ENCODE assay signal across 8 mouse cellular contexts in genomic region chr7:113767546-113767945, GRCm38 (mm10). TPM values are rescaled to one million over a fixed set of nuclear protein-coding genes. Genes with fewer than 3 reads are reported as not detected.
A peak's percentile ranks its signal among the peaks of the same experiment; 100 is the strongest.
DNase-seq lines count a peak whose midpoint lies in the region; ATAC-seq and TF ChIP-seq lines count a peak whose summit lies in the region.
"Had no signal": no experiment of that assay in that cellular context is flagged by ENCODE, and none has a peak within 500 bp of the region (broad histone marks: within the 10 kb centered on the region; RNA-seq: fewer than 3 reads in every experiment).

No protein-coding gene starts in this region.

- peak overlapping the region; percentile 15; the same call in 1 of the 2 replicates for H3K4me2 ChIP-seq in lung, embryonic 15.5 days
- H3K4me2 ChIP-seq in forebrain, postnatal 0 days (ENCODE audit: low read depth) = peak overlapping the region; percentile 99
- H3K4me2 ChIP-seq in hindbrain, embryonic 15.5 days = peak overlapping the region; percentile 98
- H3K4me2 ChIP-seq in stomach, embryonic 15.5 days = peak overlapping the region; percentile 94; the same call in 1 of the 2 replicates

- H3K27me3 ChIP-seq in lung, embryonic 15.5 days = peaks cover 41% of the 10 kb centered on the region
- peaks cover 21% of the 10 kb centered on the region; the same call in 1 of the 2 replicates for H3K27me3 ChIP-seq in forebrain, postnatal 0 days (ENCODE audit: insufficient read depth, low read length)
- H3K27me3 ChIP-seq in hindbrain, embryonic 15.5 days = peaks cover 15% of the 10 kb centered on the region; the same call in 1 of the 2 replicates
- peaks cover 27% of the 10 kb centered on the region for H3K27me3 ChIP-seq in stomach, embryonic 15.5 days (replicated peaks)

- 21% methylated on average over 6 of the region's 6 CpGs for WGBS in lung, embryonic 15.5 days
- WGBS in forebrain, postnatal 0 days = 22% methylated on average over 6 of the region's 6 CpGs
- WGBS in hindbrain, embryonic 15.5 days = 14% methylated on average over 6 of the region's 6 CpGs
- 33% methylated on average over 6 of the region's 6 CpGs for WGBS in stomach, embryonic 15.5 days

- H3K9me3 ChIP-seq in lung, embryonic 15.5 days = no peaks in the 10 kb centered on the region
- H3K9me3 ChIP-seq in forebrain, postnatal 0 days (ENCODE audit: low read length) = 0 out of 2 replicates have a peak, but pooled peaks cover 6% of the 10 kb centered on the region
- no peaks in the 10 kb centered on the region for H3K9me3 ChIP-seq in hindbrain, embryonic 15.5 days
- H3K9me3 ChIP-seq in stomach, embryonic 15.5 days = no peaks in the 10 kb centered on the region

- no peak for TF ChIP-seq CTCF in forebrain, postnatal 0 days (IDR thresholded peaks at IDR 0.05; ENCODE audit: low read depth)

- no peaks in the 10 kb centered on the region for H3K36me3 ChIP-seq in lung, embryonic 15.5 days
- no peaks in the 10 kb centered on the region for H3K36me3 ChIP-seq in forebrain, postnatal 0 days (ENCODE audit: insufficient read depth)
- no peaks in the 10 kb centered on the region for H3K36me3 ChIP-seq in hindbrain, embryonic 15.5 days
- no peaks in the 10 kb centered on the region for H3K36me3 ChIP-seq in stomach, embryonic 15.5 days

- H3K4me1 ChIP-seq in lung, embryonic 15.5 days = peaks cover 14% of the 10 kb centered on the region
- no peaks in the 10 kb centered on the region for H3K4me1 ChIP-seq in forebrain, postnatal 0 days (ENCODE audit: insufficient read depth)
- H3K4me1 ChIP-seq in hindbrain, embryonic 15.5 days (replicated peaks) = peaks cover 32% of the 10 kb centered on the region
- peaks cover 14% of the 10 kb centered on the region for H3K4me1 ChIP-seq in stomach, embryonic 15.5 days

- no peak for DNase-seq in lung, postnatal 14 days
- no peak for DNase-seq in forebrain, postnatal 0 days
- DNase-seq in c-Kit-positive CD71-positive TER-119-positive erythroid progenitor cells, embryonic 14.5 days (ENCODE audit: low spot score) = no peak
- no peak for DNase-seq in spleen, adult 12 weeks (ENCODE audit: low spot score)

- no peak overlapping the region for H3K27ac ChIP-seq in lung, embryonic 15.5 days
- H3K27ac ChIP-seq in forebrain, postnatal 0 days (ENCODE audit: low read depth, low read length) = no peak overlapping the region
- H3K27ac ChIP-seq in hindbrain, embryonic 15.5 days (replicated peaks) = 0 out of 2 replicates have a peak overlapping the region, but pooled peaks have one; percentile 7
- H3K27ac ChIP-seq in stomach, embryonic 15.5 days = no peak overlapping the region

- ATAC-seq in lung, embryonic 15.5 days (ENCODE audit: borderline replicate concordance, extremely low read depth, low FRiP score, low TSS enrichment) = no peak
- no peak for ATAC-seq in forebrain, postnatal 0 days
- ATAC-seq in hindbrain, embryonic 15.5 days (ENCODE audit: low FRiP score, low read depth) = no peak
- no peak for ATAC-seq in stomach, embryonic 15.5 days (ENCODE audit: insufficient read depth, low FRiP score, low read depth)

- H3K4me3 ChIP-seq in lung, embryonic 15.5 days = no peak overlapping the region
- H3K4me3 ChIP-seq in forebrain, postnatal 0 days (ENCODE audit: low read depth, low read length) = peak overlapping the region; percentile 57
- peak overlapping the region; percentile 55 for H3K4me3 ChIP-seq in hindbrain, embryonic 15.5 days
- H3K4me3 ChIP-seq in stomach, embryonic 15.5 days (replicated peaks) = 0 out of 2 replicates have a peak overlapping the region, but pooled peaks have one; percentile 53
- H3K4me3 ChIP-seq: megakaryocyte, embryonic 14.5 days had no signal

- H3K9ac ChIP-seq in lung, embryonic 15.5 days = no peak overlapping the region
- H3K9ac ChIP-seq in forebrain, postnatal 0 days = no peak overlapping the region
- H3K9ac ChIP-seq in hindbrain, embryonic 15.5 days = 0 out of 2 replicates have a peak overlapping the region, but pooled peaks have one; percentile 0
- no peak overlapping the region for H3K9ac ChIP-seq in stomach, embryonic 15.5 days

RNA-seq across cellular contexts. Expression of gene Spon1, which starts 1.7 kb away (rescaled TPM):
- 9.1 and 10.5 TPM in 2 replicates for polyA plus RNA-seq in lung, embryonic 15.5 days (2015; fragmentation: Nextera tagmentation; extraction: Ambion mirVana)
- 18.2 and 25.8 TPM in 2 replicates for total RNA-seq in forebrain, postnatal 0 days (2014; rRNA removed)
- polyA plus RNA-seq in forebrain, postnatal 0 days (2015; fragmentation: Nextera tagmentation; extraction: Ambion mirVana) = 20.5 and 26.4 TPM in 2 replicates
- 67.1 and 73.6 TPM in 2 replicates for polyA plus RNA-seq in hindbrain, embryonic 15.5 days (2015; fragmentation: Nextera tagmentation; extraction: Ambion mirVana)
- polyA plus RNA-seq in stomach, embryonic 15.5 days (2015; fragmentation: Nextera tagmentation; extraction: Ambion mirVana) = 17.1 and 19.6 TPM in 2 replicates

Comparison
In these comparisons a context has a peak if more than half of its experiments do, and no peak if none do; other contexts are left out.
1. H3K4me2 ChIP-seq: peak in every context shown above with its lines; median percentile 99 in forebrain, postnatal 0 days; 98 in hindbrain, embryonic 15.5 days; 94 in stomach, embryonic 15.5 days; 15 in lung, embryonic 15.5 days.